Mouse (Mus musculus): ENCODE results near the gene Gm45753.
"Not testable (repeated sequence)": the region's sequence is repeated elsewhere in the genome, so short reads cannot be mapped to it uniquely, and the experiment has no call there.

The Gm45753 gene

GRCm38 (mm10) chr8:45308366-45308765 is at the start of gene Gm45753:
Gene Gm45753, minus strand, starts transcription at chr8:45308466.
- no peak for DNase-seq (ENCODE audit: low read depth in 1 of 2, low spot score in 2 of 2)

- DNase-seq (ENCODE audit: low read depth in 1 of 2, low spot score in 2 of 2): no peak
These were observed 47.5 kb upstream of the Gm45753 start for GRCm38 (mm10) chr8:45355809-45356208.

- peak in 1 of 2 experiments; percentile 38 for DNase-seq (ENCODE audit: low read depth in 1 of 2, low spot score in 2 of 2)
These were observed 36.8 kb upstream of the Gm45753 start for GRCm38 (mm10) chr8:45345031-45345430.

- DNase-seq (ENCODE audit: low read depth in 1 of 2, low spot score in 2 of 2): no peak
These were observed 36.0 kb upstream of the Gm45753 start for GRCm38 (mm10) chr8:45344298-45344697.

GRCm38 (mm10) chr8:45341630-45342628 is 33.7 kb upstream of the Gm45753 start:
- DNase-seq (ENCODE audit: low read depth in 1 of 2, low spot score in 2 of 2): no peak

GRCm38 (mm10) chr8:45333493-45333892 is 25.2 kb upstream of the Gm45753 start:
- peak; percentile 38 to 63 for DNase-seq (ENCODE audit: low read depth in 1 of 2, low spot score in 2 of 2)

- peak; percentile 58 to 65 for DNase-seq (ENCODE audit: low read depth in 1 of 2, low spot score in 2 of 2)
These were observed 24.6 kb upstream of the Gm45753 start, which contains the start of gene Cyp4v3 for GRCm38 (mm10) chr8:45332685-45333409. Gene Cyp4v3, minus strand, starts transcription at chr8:45333216.

GRCm38 (mm10) chr8:45330856-45331255 is 22.6 kb upstream of the Gm45753 start:
- no peak for DNase-seq (ENCODE audit: low read depth in 1 of 2, low spot score in 2 of 2)

- no peak for DNase-seq (ENCODE audit: low read depth in 1 of 2, low spot score in 2 of 2)
These were observed 21.1 kb upstream of the Gm45753 start for GRCm38 (mm10) chr8:45329206-45329980.

GRCm38 (mm10) chr8:45327076-45327475 is 18.8 kb upstream of the Gm45753 start:
- not testable (repeated sequence) for DNase-seq (ENCODE audit: low read depth in 1 of 2, low spot score in 2 of 2)

GRCm38 (mm10) chr8:45324151-45324550 is 15.9 kb upstream of the Gm45753 start:
- no peak for DNase-seq (ENCODE audit: low read depth in 1 of 2, low spot score in 2 of 2)

GRCm38 (mm10) chr8:45321365-45321764 is 13.1 kb upstream of the Gm45753 start:
- no peak for DNase-seq (ENCODE audit: low read depth in 1 of 2, low spot score in 2 of 2)

GRCm38 (mm10) chr8:45320930-45321329 is 12.7 kb upstream of the Gm45753 start:
- no peak for DNase-seq (ENCODE audit: low read depth in 1 of 2, low spot score in 2 of 2)

- DNase-seq (ENCODE audit: low read depth in 1 of 2, low spot score in 2 of 2): no peak
These were observed 2.7 kb upstream of the Gm45753 start for GRCm38 (mm10) chr8:45310967-45311366.

GRCm38 (mm10) chr8:45305479-45305878 is 2.8 kb downstream of the Gm45753 start:
- no peak for DNase-seq (ENCODE audit: low read depth in 1 of 2, low spot score in 2 of 2)

- DNase-seq (ENCODE audit: low read depth in 1 of 2, low spot score in 2 of 2): no peak
These were observed 3.9 kb downstream of the Gm45753 start for GRCm38 (mm10) chr8:45304354-45304753.

- no peak for DNase-seq (ENCODE audit: low read depth in 1 of 2, low spot score in 2 of 2)
These were observed 5.9 kb downstream of the Gm45753 start for GRCm38 (mm10) chr8:45302390-45302789.

- no peak for DNase-seq (ENCODE audit: low read depth in 1 of 2, low spot score in 2 of 2)
These were observed 13.0 kb downstream of the Gm45753 start for GRCm38 (mm10) chr8:45295276-45295675.

GRCm38 (mm10) chr8:45294687-45295086 is 13.6 kb downstream of the Gm45753 start, which contains the start of gene Klkb1:
Gene Klkb1, minus strand, starts transcription at chr8:45294859.
- DNase-seq (ENCODE audit: low read depth in 1 of 2, low spot score in 2 of 2): no peak

- DNase-seq (ENCODE audit: low read depth in 1 of 2, low spot score in 2 of 2): no peak
These were observed 16.5 kb downstream of the Gm45753 start for GRCm38 (mm10) chr8:45291790-45292189.

- DNase-seq (ENCODE audit: low read depth in 1 of 2, low spot score in 2 of 2): no peak
These were observed 26.6 kb downstream of the Gm45753 start for GRCm38 (mm10) chr8:45281630-45282029.

Measured in monocyte, adult 2 months (primary cell).